Comparison of ENCODE assay signal across 17 mouse cellular contexts in the genomic region with DNA sequence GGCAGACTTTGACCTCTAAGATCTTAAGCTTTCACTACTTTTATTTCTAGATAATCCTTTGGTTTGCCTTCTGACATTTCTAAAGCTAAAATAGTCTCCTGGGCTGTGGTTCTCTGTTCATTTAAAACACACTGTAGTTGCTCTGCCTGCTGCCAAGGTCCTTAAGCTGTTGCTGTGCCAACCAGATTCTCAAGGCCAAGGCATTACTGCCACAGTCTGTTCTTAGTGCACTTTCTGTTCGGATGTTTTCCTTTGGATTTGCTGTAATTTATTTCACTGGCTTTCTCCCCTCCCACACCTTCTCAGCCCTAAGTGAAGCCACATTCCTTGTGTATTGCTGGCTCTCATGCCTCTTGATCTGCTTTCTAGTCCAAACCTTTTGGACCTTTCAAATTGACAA. TPM values are rescaled to one million over a fixed set of nuclear protein-coding genes. Genes with fewer than 3 reads are reported as not detected.
DNase-seq lines count a peak whose midpoint lies in the region; ATAC-seq and TF ChIP-seq lines count a peak whose summit lies in the region.
"Had no signal": no experiment of that assay in that cellular context is flagged by ENCODE, and none has a peak within 500 bp of the region (broad histone marks: within the 10 kb centered on the region; RNA-seq: fewer than 3 reads in every experiment).

No protein-coding gene starts in this region.

- no peak overlapping the region for H3K4me3 ChIP-seq in kidney, adult 2 months (ENCODE audit: insufficient read depth, low read depth, low read length)
- no peak overlapping the region for H3K4me3 ChIP-seq in kidney, embryonic 15.5 days (replicated peaks)
- no peak overlapping the region for H3K4me3 ChIP-seq in lung, postnatal 0 days (ENCODE audit: low read depth, low read length)
- no peak overlapping the region for H3K4me3 ChIP-seq in liver, embryonic 11.5 days (ENCODE audit: low read depth, low read length)
- H3K4me3 ChIP-seq: embryonic facial prominence, embryonic 15.5 days; forebrain, embryonic 10.5 days; intestine, embryonic 15.5 days had no signal

- H3K9me3 ChIP-seq in kidney, embryonic 15.5 days (replicated peaks): no peaks in the 10 kb centered on the region
- no peaks in the 10 kb centered on the region for H3K9me3 ChIP-seq in lung, postnatal 0 days (ENCODE audit: low read length)
- H3K9me3 ChIP-seq in liver, embryonic 11.5 days (ENCODE audit: control insufficient read depth, low read length): no peaks in the 10 kb centered on the region
- H3K9me3 ChIP-seq: embryonic facial prominence, embryonic 15.5 days; forebrain, embryonic 10.5 days; intestine, embryonic 15.5 days had no signal

- H3K36me3 ChIP-seq in kidney, adult 2 months (ENCODE audit: control insufficient read depth, insufficient read depth, low read length): no peaks in the 10 kb centered on the region
- no peaks in the 10 kb centered on the region for H3K36me3 ChIP-seq in kidney, embryonic 15.5 days
- H3K36me3 ChIP-seq in lung, postnatal 0 days (ENCODE audit: insufficient read depth, low read length): no peaks in the 10 kb centered on the region
- no peaks in the 10 kb centered on the region for H3K36me3 ChIP-seq in liver, embryonic 11.5 days (ENCODE audit: control insufficient read depth, insufficient read depth, low read length)
- H3K36me3 ChIP-seq: embryonic facial prominence, embryonic 15.5 days; forebrain, embryonic 10.5 days; intestine, embryonic 15.5 days had no signal

- WGBS in kidney, adult 2 months: 25% methylated on average over 1 of the region's 1 CpGs
- 57% methylated on average over 1 of the region's 1 CpGs for WGBS in kidney, embryonic 15.5 days
- WGBS in lung, postnatal 0 days: 29% methylated on average over 1 of the region's 1 CpGs
- WGBS in liver, embryonic 11.5 days: 65% methylated on average over 1 of the region's 1 CpGs

- TF ChIP-seq EP300 in lung, postnatal 0 days (IDR thresholded peaks at IDR 0.05): no peak

- no peak for TF ChIP-seq POLR2A in kidney, adult 2 months (IDR thresholded peaks at IDR 0.05; ENCODE audit: low read depth, low read length)

- DNase-seq in kidney, adult 2 months: no peak
- peak; percentile 67 to 80 for DNase-seq in adrenal gland, adult (ENCODE audit: inconsistent age in 2 of 2, low spot score in 1 of 2)
- peak; percentile 48 to 53 for DNase-seq in adrenal gland, postnatal 36 days
- peak; percentile 46 for DNase-seq in lung, postnatal 0 days (ENCODE audit: low spot score)
- no peak for DNase-seq in layer of hippocampus, postnatal 10 days (ENCODE audit: low spot score in 2 of 2)
- no peak for DNase-seq in layer of hippocampus, adult 9-10 months (ENCODE audit: low spot score)
- no peak for DNase-seq in liver, embryonic 11.5 days (ENCODE audit: low spot score)
- DNase-seq: cerebellum, adult 18-20 months; heart, postnatal 14 days; kidney, postnatal 14 days; midbrain, embryonic 14.5 days had no signal

- no peak for TF ChIP-seq CTCF in kidney, adult 2 months (conservative IDR thresholded peaks at IDR 0.05; ENCODE audit: insufficient read depth, insufficient read length, low read depth, low read length)
- TF ChIP-seq CTCF in lung, postnatal 0 days (IDR thresholded peaks at IDR 0.05): no peak

- ATAC-seq in kidney, embryonic 15.5 days (replicated peaks; ENCODE audit: low FRiP score): no peak
- ATAC-seq in lung, postnatal 0 days: no peak; the same call in 1 of the 2 replicates
- ATAC-seq in liver, embryonic 11.5 days (replicated peaks; ENCODE audit: low FRiP score): no peak
- ATAC-seq: intestine, embryonic 15.5 days had no signal

- peak overlapping the region; percentile 9; the same call in 1 of the 2 replicates for H3K27ac ChIP-seq in kidney, adult 2 months (ENCODE audit: insufficient read depth, low read depth, low read length)
- no peak overlapping the region for H3K27ac ChIP-seq in kidney, embryonic 15.5 days
- H3K27ac ChIP-seq in lung, postnatal 0 days (ENCODE audit: low read length): peak overlapping the region; percentile 40; the same call in 1 of the 2 replicates
- H3K27ac ChIP-seq in liver, embryonic 11.5 days (ENCODE audit: low read depth, low read length): no peak overlapping the region
- H3K27ac ChIP-seq: embryonic facial prominence, embryonic 15.5 days; forebrain, embryonic 10.5 days; hindbrain, embryonic 14.5 days; intestine, embryonic 15.5 days had no signal

- no peak overlapping the region for H3K4me2 ChIP-seq in kidney, embryonic 15.5 days
- no peak overlapping the region for H3K4me2 ChIP-seq in lung, postnatal 0 days (replicated peaks; ENCODE audit: low read depth, low read length)
- no peak overlapping the region for H3K4me2 ChIP-seq in liver, embryonic 11.5 days
- H3K4me2 ChIP-seq: embryonic facial prominence, embryonic 15.5 days; heart, embryonic 11.5 days; hindbrain, embryonic 14.5 days; intestine, embryonic 15.5 days had no signal

- H3K4me1 ChIP-seq in kidney, adult 2 months (ENCODE audit: control insufficient read depth, insufficient read depth, low read length): no peaks in the 10 kb centered on the region
- no peaks in the 10 kb centered on the region for H3K4me1 ChIP-seq in kidney, embryonic 15.5 days
- H3K4me1 ChIP-seq in lung, postnatal 0 days (ENCODE audit: insufficient read depth, low read depth, low read length): no peaks in the 10 kb centered on the region
- no peaks in the 10 kb centered on the region for H3K4me1 ChIP-seq in liver, embryonic 11.5 days (replicated peaks; ENCODE audit: control insufficient read depth, insufficient read depth, low read length)
- H3K4me1 ChIP-seq: embryonic facial prominence, embryonic 15.5 days; forebrain, embryonic 10.5 days; intestine, embryonic 15.5 days had no signal

- no peaks in the 10 kb centered on the region for H3K27me3 ChIP-seq in kidney, adult 2 months (replicated peaks; ENCODE audit: control insufficient read depth, insufficient read depth, low read length)
- H3K27me3 ChIP-seq in kidney, embryonic 15.5 days: peaks cover 14% of the 10 kb centered on the region
- H3K27me3 ChIP-seq in lung, postnatal 0 days (replicated peaks; ENCODE audit: insufficient read depth, low read length): no peaks in the 10 kb centered on the region
- peaks cover 5% of the 10 kb centered on the region; the same call in 1 of the 2 replicates for H3K27me3 ChIP-seq in liver, embryonic 11.5 days (replicated peaks; ENCODE audit: control insufficient read depth, insufficient read depth, low read length)
- H3K27me3 ChIP-seq: intestine, embryonic 15.5 days had no signal

- H3K9ac ChIP-seq in kidney, embryonic 15.5 days: no peak overlapping the region
- no peak overlapping the region for H3K9ac ChIP-seq in lung, postnatal 0 days (replicated peaks; ENCODE audit: low read depth)
- no peak overlapping the region for H3K9ac ChIP-seq in liver, embryonic 11.5 days (ENCODE audit: low read depth, low read length)
- H3K9ac ChIP-seq: embryonic facial prominence, embryonic 15.5 days; hindbrain, embryonic 14.5 days; intestine, embryonic 15.5 days had no signal

RNA-seq across cellular contexts. Expression of gene Rlim, which starts 36.1 kb away (rescaled TPM):
- 4.8 and 7.1 TPM in 2 replicates for polyA plus RNA-seq in kidney, adult 2 months (2012; rRNA removed)
- polyA plus RNA-seq in kidney, embryonic 15.5 days (2015; fragmentation: Nextera tagmentation; extraction: Ambion mirVana): 34.1 and 35.3 TPM in 2 replicates
- total RNA-seq in adrenal gland, postnatal 36 days (2021): 10 to 100 TPM; 65.5 to 67.6 TPM
- 15.5 and 17.7 TPM in 2 replicates for polyA plus RNA-seq in lung, postnatal 0 days (2015; fragmentation: Nextera tagmentation; extraction: Ambion mirVana)
- 10 to 100 TPM; 48.6 to 53.6 TPM for total RNA-seq in layer of hippocampus, postnatal 10 days (2021)
- polyA plus RNA-seq in liver, embryonic 11.5 days (2014; fragmentation: Nextera tagmentation; extraction: Ambion mirVana): 37.7 and 38.7 TPM in 2 replicates

Comparison
In these comparisons a context has a peak if more than half of its experiments do, and no peak if none do; other contexts are left out.
1. H3K27ac ChIP-seq: peak in kidney, adult 2 months (single experiment) and lung, postnatal 0 days (single experiment); none in kidney, embryonic 15.5 days (single experiment) and liver, embryonic 11.5 days (single experiment).
2. DNase-seq: peak in adrenal gland, adult (2 of 2), adrenal gland, postnatal 36 days (2 of 2) and lung, postnatal 0 days (single experiment); none in kidney, adult 2 months (single experiment), layer of hippocampus, postnatal 10 days (0 of 2), layer of hippocampus, adult 9-10 months (single experiment) and liver, embryonic 11.5 days (single experiment).